ENCODE assay signal across 9 mouse cellular contexts in genomic region chr10:98016596-98017304, GRCm38 (mm10).
"Had no signal": no experiment of that assay in that cellular context is flagged by ENCODE, and none has a peak within 500 bp of the region (broad histone marks: within the 10 kb centered on the region; RNA-seq: fewer than 3 reads in every experiment).

No protein-coding gene starts in this region.

- H3K36me3 ChIP-seq: limb, embryonic 15.5 days; liver, embryonic 12.5 days; midbrain, embryonic 13.5 days had no signal

- H3K9ac ChIP-seq: limb, embryonic 15.5 days; liver, embryonic 12.5 days; midbrain, embryonic 13.5 days had no signal

- H3K27me3 ChIP-seq: limb, embryonic 15.5 days; liver, embryonic 12.5 days; midbrain, embryonic 13.5 days had no signal

- DNase-seq: kidney, adult 11 months; kidney, postnatal 25 days; layer of hippocampus, adult 9-11 months; layer of hippocampus, postnatal 36 days; right cerebral cortex, postnatal 25 days; thymus, postnatal 4 days had no signal

- H3K4me2 ChIP-seq: limb, embryonic 15.5 days; liver, embryonic 12.5 days; midbrain, embryonic 13.5 days had no signal

- H3K4me1 ChIP-seq: limb, embryonic 15.5 days; liver, embryonic 12.5 days; midbrain, embryonic 13.5 days had no signal

- H3K9me3 ChIP-seq: limb, embryonic 15.5 days; liver, embryonic 12.5 days; midbrain, embryonic 13.5 days had no signal

- ATAC-seq: liver, embryonic 12.5 days; midbrain, embryonic 13.5 days had no signal

- H3K4me3 ChIP-seq: limb, embryonic 15.5 days; liver, embryonic 12.5 days; midbrain, embryonic 13.5 days had no signal

- H3K27ac ChIP-seq: limb, embryonic 15.5 days; liver, embryonic 12.5 days; midbrain, embryonic 13.5 days had no signal
